Mouse (Mus musculus) neural tube, embryonic 13.5 days (tissue): ENCODE measurements at regions not wholly inside any gene's neighbourhood (a gene's known extent, or its start where the extent isn't known, plus 50 kb on each side); places are given as distances from the start of the nearest gene placed in this dataset.

Experiments used
- ATAC-seq: fragments of 200-750 bp; cut with Nextera tagmentation; 2 replicates; pipeline ENCODE4 v1.8.0; 2017; ENCODE audit warnings: low read depth, mild to moderate bottlenecking, moderate TSS enrichment, moderate library complexity
- H3K27ac ChIP-seq: fragments of 300-500 bp; sonication (generic); replicated peaks from 2 replicates; pipeline ENCODE4 v1.5.1; 2015; ENCODE audit warnings: moderate library complexity, mild to moderate bottlenecking, inconsistent platforms
- H3K27me3 ChIP-seq: fragments of 300-500 bp; sonication (generic); 2 replicates; pipeline ENCODE4 v1.6.1; 2015; ENCODE audit warnings: mild to moderate bottlenecking, inconsistent platforms
- H3K36me3 ChIP-seq: fragments of 300-500 bp; sonication (generic); 2 replicates; pipeline ENCODE4 v1.6.1; 2015; ENCODE audit warnings: mild to moderate bottlenecking, inconsistent platforms
- H3K4me1 ChIP-seq: fragments of 300-500 bp; sonication (generic); replicated peaks from 2 replicates; pipeline ENCODE4 v1.6.1; 2015; ENCODE audit warnings: inconsistent platforms
- H3K4me2 ChIP-seq: fragments of 300-500 bp; sonication (generic); 2 replicates; pipeline ENCODE4 v1.6.1; 2015; ENCODE audit warnings: inconsistent platforms, mild to moderate bottlenecking, moderate library complexity
- H3K4me3 ChIP-seq: fragments of 300-500 bp; sonication (generic); 2 replicates; pipeline ENCODE4 v1.5.1; 2015; ENCODE audit warnings: mild to moderate bottlenecking, inconsistent platforms
- H3K9ac ChIP-seq: fragments of 300-500 bp; sonication (generic); 2 replicates; pipeline ENCODE4 v1.6.1; 2015; ENCODE audit warnings: moderate library complexity, mild to moderate bottlenecking, inconsistent platforms
- H3K9me3 ChIP-seq: fragments of 300-500 bp; sonication (generic); 2 replicates; pipeline ENCODE4 v1.6.1; 2016; ENCODE audit warnings: inconsistent platforms
- WGBS: fragments of 180-500 bp; shearing (Covaris S2); methylation state at CpG from one replicate; pipeline ENCODE4 v1.1.7; 2015; 5-methylcytosine and 5-hydroxymethylcytosine counted together

DNA sequence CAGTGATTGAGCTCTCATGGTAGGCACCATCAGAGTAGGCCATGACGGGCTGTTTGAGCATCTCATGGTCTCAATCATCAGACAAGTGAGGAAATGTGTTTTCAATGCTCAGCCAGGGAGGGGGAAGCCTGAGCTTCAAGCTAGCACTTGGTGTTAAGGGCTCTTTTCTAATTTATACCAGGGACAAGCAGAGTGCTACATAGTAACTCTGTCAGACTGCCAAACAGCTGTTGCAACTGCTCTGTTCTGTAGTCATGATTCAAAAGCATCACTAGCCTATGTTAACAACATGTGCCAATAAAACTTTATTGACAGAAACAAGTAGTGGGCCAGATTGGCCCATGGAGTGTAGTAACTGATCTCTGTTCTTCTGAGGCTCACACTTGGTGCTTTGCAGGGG, 235.0 kb downstream of the Gm26897 start:
- Histone ChIP-seq H3K27ac (no peak overlapping the region), H3K9me3 (no peaks in the 10 kb centered on the region), H3K4me1 (no peaks in the 10 kb centered on the region; the same call in 1 of the 2 replicates), H3K4me2 (no peak overlapping the region), H3K36me3 (no peaks in the 10 kb centered on the region), H3K9ac (no peak overlapping the region), H3K27me3 (no peaks in the 10 kb centered on the region), H3K4me3 (no peak overlapping the region)
- 93% methylated on average over 1 of the region's 1 CpGs for WGBS
- ATAC-seq: no peak

GRCm38 (mm10) chr5:111971193-111971592, 237.5 kb downstream of the Gm26897 start:
- no peak for ATAC-seq
- Histone ChIP-seq H3K4me3 (no peak overlapping the region), H3K36me3 (no peaks in the 10 kb centered on the region), H3K4me2 (no peak overlapping the region), H3K4me1 (peaks cover 10% of the 10 kb centered on the region), H3K9me3 (peaks cover 7% of the 10 kb centered on the region; the same call in 1 of the 2 replicates), H3K27me3 (no peaks in the 10 kb centered on the region), H3K27ac (no peak overlapping the region), H3K9ac (no peak overlapping the region)
- WGBS: 80% methylated on average over 3 of the region's 3 CpGs

DNA sequence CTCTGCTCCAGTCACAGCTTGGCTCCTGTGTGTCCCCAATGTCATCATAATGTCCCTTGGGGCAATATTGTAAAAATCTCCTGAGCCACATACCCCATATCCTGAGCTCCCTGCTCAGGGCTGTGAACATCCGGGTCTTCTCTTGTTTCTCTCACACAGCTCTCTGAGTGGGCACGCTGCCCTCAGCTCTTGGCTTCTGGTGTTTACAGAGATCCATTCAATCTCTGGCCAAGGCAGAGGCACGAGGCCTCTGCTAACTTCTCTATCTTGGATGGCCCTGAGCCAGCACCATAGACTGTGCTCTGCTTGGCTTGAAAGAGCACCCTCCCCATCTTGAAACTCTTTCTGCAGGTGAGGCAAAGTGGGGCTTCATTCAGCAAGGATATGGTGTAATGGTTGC, 238.2 kb downstream of the Gm26897 start:
- WGBS: 72% methylated on average over 3 of the region's 3 CpGs
- Histone ChIP-seq H3K27me3 (no peaks in the 10 kb centered on the region), H3K4me1 (peaks cover 10% of the 10 kb centered on the region), H3K4me3 (no peak overlapping the region), H3K9me3 (peaks cover 7% of the 10 kb centered on the region; the same call in 1 of the 2 replicates), H3K9ac (no peak overlapping the region), H3K27ac (no peak overlapping the region), H3K36me3 (no peaks in the 10 kb centered on the region), H3K4me2 (no peak overlapping the region)
- no peak for ATAC-seq

- Histone ChIP-seq H3K27me3 (no peaks in the 10 kb centered on the region), H3K36me3 (no peaks in the 10 kb centered on the region), H3K4me1 (peaks cover 10% of the 10 kb centered on the region), H3K4me3 (no peak overlapping the region), H3K9ac (0 out of 2 replicates have a peak overlapping the region, but pooled peaks have one; percentile 5), H3K9me3 (peaks cover 7% of the 10 kb centered on the region; the same call in 1 of the 2 replicates), H3K27ac (peak overlapping the region; percentile 49; the same call in 1 of the 2 replicates), H3K4me2 (no peak overlapping the region)
- 0 out of 2 replicates have a peak, but pooled peaks have one; percentile 43 for ATAC-seq
- WGBS: 8% methylated on average over 7 of the region's 7 CpGs
Observed at GRCm38 (mm10) chr5:111975686-111976085, 242.0 kb downstream of the Gm26897 start.

DNA sequence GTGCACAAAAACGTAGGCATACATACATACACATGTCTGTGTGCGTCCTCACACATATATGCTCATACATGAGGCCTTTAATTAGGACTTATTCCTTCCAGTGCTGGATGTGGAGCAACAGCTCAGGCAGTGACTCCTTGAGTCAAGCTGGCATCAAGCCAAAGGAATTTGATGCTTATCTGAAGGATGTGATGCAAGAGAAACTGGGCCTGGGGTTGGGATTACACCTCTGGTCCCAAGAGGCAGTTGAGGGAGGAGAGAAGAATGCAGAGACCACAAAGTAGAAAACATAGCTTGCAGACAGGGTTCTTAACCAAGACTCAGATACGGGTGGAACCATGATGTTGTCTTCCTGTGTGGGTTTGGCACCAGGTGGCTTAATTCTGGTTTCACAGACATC, 245.9 kb downstream of the Gm26897 start:
- Histone ChIP-seq H3K36me3 (no peaks in the 10 kb centered on the region), H3K27ac (no peak overlapping the region), H3K4me3 (no peak overlapping the region), H3K4me1 (peaks cover 10% of the 10 kb centered on the region), H3K4me2 (no peak overlapping the region), H3K27me3 (no peaks in the 10 kb centered on the region), H3K9ac (no peak overlapping the region), H3K9me3 (peaks cover 12% of the 10 kb centered on the region; the same call in 1 of the 2 replicates)
- no peak for ATAC-seq
- 92% methylated on average over 3 of the region's 3 CpGs for WGBS

DNA sequence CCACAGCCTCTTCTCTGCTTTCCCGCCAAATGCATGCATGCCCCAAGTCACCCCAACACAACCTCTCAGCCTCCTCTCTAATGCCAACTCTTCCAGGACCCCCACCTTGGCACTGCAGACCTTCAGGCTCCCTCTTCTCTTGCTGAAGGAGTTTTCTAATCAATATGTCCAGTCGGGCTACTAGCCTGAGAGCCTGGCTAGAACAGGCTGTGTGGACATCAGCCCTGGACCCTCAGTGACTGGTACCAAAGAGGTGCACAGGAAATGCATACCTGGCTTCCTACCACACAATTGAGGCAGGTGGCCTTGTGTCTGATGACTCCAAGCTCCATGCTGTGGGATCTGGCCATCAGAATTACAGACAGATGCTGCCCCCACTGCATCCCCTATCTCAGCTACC, 248.4 kb downstream of the Gm26897 start:
- H3K36me3 ChIP-seq: no peaks in the 10 kb centered on the region
- H3K9ac ChIP-seq: no peak overlapping the region
- no peaks in the 10 kb centered on the region for H3K27me3 ChIP-seq
- 90% methylated on average over 2 of the region's 2 CpGs for WGBS
- H3K4me1 ChIP-seq: no peaks in the 10 kb centered on the region
- H3K27ac ChIP-seq: no peak overlapping the region
- no peak overlapping the region for H3K4me3 ChIP-seq
- ATAC-seq: no peak
- H3K4me2 ChIP-seq: no peak overlapping the region
- 0 out of 2 replicates have a peak, but pooled peaks cover 5% of the 10 kb centered on the region for H3K9me3 ChIP-seq

- Histone ChIP-seq H3K27me3 (no peaks in the 10 kb centered on the region; the same call in 1 of the 2 replicates), H3K36me3 (no peaks in the 10 kb centered on the region), H3K4me1 (no peaks in the 10 kb centered on the region), H3K4me3 (no peak overlapping the region), H3K9ac (no peak overlapping the region), H3K27ac (no peak overlapping the region), H3K9me3 (0 out of 2 replicates have a peak, but pooled peaks cover 5% of the 10 kb centered on the region), H3K4me2 (no peak overlapping the region)
- peak; percentile 43 for ATAC-seq
- 57% methylated on average over 8 of the region's 8 CpGs for WGBS
Observed at GRCm38 (mm10) chr5:111985997-111986396, 252.3 kb downstream of the Gm26897 start.

- WGBS: 49% methylated on average over 6 of the region's 6 CpGs
- no peak overlapping the region for H3K9ac ChIP-seq
- H3K27me3 ChIP-seq: no peaks in the 10 kb centered on the region; the same call in 1 of the 2 replicates
- H3K27ac ChIP-seq: no peak overlapping the region
- H3K9me3 ChIP-seq: no peaks in the 10 kb centered on the region
- ATAC-seq: no peak
- no peaks in the 10 kb centered on the region for H3K36me3 ChIP-seq
- no peaks in the 10 kb centered on the region for H3K4me1 ChIP-seq
- no peak overlapping the region for H3K4me2 ChIP-seq
- no peak overlapping the region for H3K4me3 ChIP-seq
Observed at GRCm38 (mm10) chr5:111987036-111987435, 253.3 kb downstream of the Gm26897 start.

- Histone ChIP-seq H3K36me3 (no peaks in the 10 kb centered on the region), H3K4me2 (no peak overlapping the region), H3K4me3 (no peak overlapping the region), H3K27me3 (no peaks in the 10 kb centered on the region; the same call in 1 of the 2 replicates), H3K9me3 (no peaks in the 10 kb centered on the region), H3K27ac (no peak overlapping the region), H3K4me1 (peaks cover 3% of the 10 kb centered on the region), H3K9ac (no peak overlapping the region)
- WGBS: 81% methylated on average over 10 of the region's 10 CpGs
- no peak for ATAC-seq
Observed at GRCm38 (mm10) chr5:111991805-111992204, 258.1 kb downstream of the Gm26897 start.

DNA sequence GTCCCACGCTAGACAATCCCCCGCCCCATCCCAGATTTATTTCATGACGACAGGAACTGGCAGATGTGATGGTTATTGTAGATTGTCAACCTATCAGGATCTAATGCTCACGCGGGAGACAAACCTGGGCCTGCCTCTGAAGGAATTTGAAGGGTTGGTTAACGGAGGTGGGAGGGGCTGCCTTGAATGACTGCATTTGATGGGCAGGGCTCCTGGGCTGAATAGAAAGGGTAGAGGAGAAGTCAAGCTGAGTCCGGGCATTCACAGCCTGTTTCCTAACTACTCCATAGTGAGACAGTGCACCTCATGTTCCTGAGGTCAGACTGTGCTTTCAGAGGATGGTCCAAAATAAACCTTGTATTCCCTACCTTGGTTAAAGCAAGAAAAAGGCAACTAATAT, 259.1 kb downstream of the Cryba4 start:
- ATAC-seq: no peak
- Histone ChIP-seq H3K9me3 (no peaks in the 10 kb centered on the region), H3K36me3 (no peaks in the 10 kb centered on the region), H3K27me3 (peaks cover 6% of the 10 kb centered on the region), H3K4me1 (peaks cover 6% of the 10 kb centered on the region), H3K4me3 (no peak overlapping the region), H3K27ac (no peak overlapping the region), H3K9ac (no peak overlapping the region), H3K4me2 (no peak overlapping the region)
- WGBS: 43% methylated on average over 7 of the region's 7 CpGs

- no peak overlapping the region for H3K4me2 ChIP-seq
- H3K9me3 ChIP-seq: no peaks in the 10 kb centered on the region
- H3K9ac ChIP-seq: no peak overlapping the region
- no peak for ATAC-seq
- H3K36me3 ChIP-seq: no peaks in the 10 kb centered on the region
- H3K4me1 ChIP-seq: peaks cover 6% of the 10 kb centered on the region
- H3K27me3 ChIP-seq: peaks cover 10% of the 10 kb centered on the region
- no peak overlapping the region for H3K27ac ChIP-seq
- no peak overlapping the region for H3K4me3 ChIP-seq
- WGBS: 81% methylated on average over 9 of the region's 9 CpGs
Observed at GRCm38 (mm10) chr5:111993930-111994329, 258.4 kb downstream of the Cryba4 start.

DNA sequence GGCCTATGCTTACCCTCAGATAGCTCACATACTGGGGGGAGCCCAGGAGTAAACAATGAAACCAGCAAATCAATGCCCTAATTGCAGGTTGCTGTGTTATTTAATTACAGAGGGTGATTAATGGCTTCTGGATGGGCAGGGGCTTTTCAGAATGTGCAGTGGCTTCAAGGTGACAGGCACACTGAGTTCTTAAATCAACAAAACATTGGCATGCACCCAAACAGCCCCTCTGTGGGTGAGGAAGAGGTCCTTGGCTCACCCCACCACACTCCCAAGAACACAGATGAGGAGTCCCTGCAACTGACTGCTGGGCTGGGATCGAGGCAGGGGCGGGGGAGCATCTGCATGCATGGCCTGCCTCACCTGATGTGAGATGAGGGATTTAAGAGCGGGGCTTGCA, 255.5 kb downstream of the Cryba4 start:
- ATAC-seq: no peak
- 52% methylated on average over 3 of the region's 3 CpGs for WGBS
- Histone ChIP-seq H3K4me2 (no peak overlapping the region), H3K27me3 (peaks cover 22% of the 10 kb centered on the region), H3K36me3 (no peaks in the 10 kb centered on the region), H3K27ac (no peak overlapping the region), H3K4me1 (peaks cover 19% of the 10 kb centered on the region), H3K4me3 (no peak overlapping the region), H3K9me3 (no peaks in the 10 kb centered on the region), H3K9ac (no peak overlapping the region)
